Mouse (Mus musculus): ENCODE data around the gene Prkcd. TPM values are rescaled to one million over a fixed set of nuclear protein-coding genes. Genes with fewer than 3 reads are reported as not detected.

Gene Prkcd
- polyA plus RNA-seq, 1 experiment from 2014 or later: 56.2 TPM

GRCm38 (mm10) chr14:30553185-30553584 lies 72.8 kb downstream of the Prkcd start:
- no peak for ATAC-seq (ENCODE audit: insufficient number of reproducible peaks, insufficient read depth, low FRiP score, low TSS enrichment, low read depth)
- Histone ChIP-seq H3K9ac (replicated peaks) (no peak overlapping the region), H3K27ac (no peak overlapping the region), H3K9me3 (no peaks in the 10 kb centered on the region), H3K27me3 (no peaks in the 10 kb centered on the region), H3K4me2 (no peak overlapping the region), H3K36me3 (peaks cover 34% of the 10 kb centered on the region), H3K4me3 (replicated peaks) (no peak overlapping the region), H3K4me1 (replicated peaks) (peaks cover 28% of the 10 kb centered on the region)
- WGBS: 86% methylated on average over 4 of the region's 4 CpGs

GRCm38 (mm10) chr14:30551981-30552380 lies 74.0 kb downstream of the Prkcd start:
- no peaks in the 10 kb centered on the region for H3K9me3 ChIP-seq
- no peak overlapping the region for H3K9ac ChIP-seq (replicated peaks)
- no peak overlapping the region for H3K4me2 ChIP-seq
- H3K27me3 ChIP-seq: no peaks in the 10 kb centered on the region
- H3K4me1 ChIP-seq (replicated peaks): peaks cover 33% of the 10 kb centered on the region
- no peak overlapping the region for H3K4me3 ChIP-seq (replicated peaks)
- 85% methylated on average over 2 of the region's 2 CpGs for WGBS
- no peak for ATAC-seq (ENCODE audit: insufficient number of reproducible peaks, insufficient read depth, low FRiP score, low TSS enrichment, low read depth)
- H3K27ac ChIP-seq: no peak overlapping the region
- H3K36me3 ChIP-seq: peaks cover 23% of the 10 kb centered on the region; the same call in 1 of the 2 replicates

GRCm38 (mm10) chr14:30551509-30551908 lies 74.5 kb downstream of the Prkcd start:
- H3K4me1 ChIP-seq (replicated peaks): peaks cover 33% of the 10 kb centered on the region
- H3K27me3 ChIP-seq: no peaks in the 10 kb centered on the region
- 78% methylated on average over 5 of the region's 5 CpGs for WGBS
- peak overlapping the region; percentile 9; the same call in 1 of the 2 replicates for H3K9ac ChIP-seq (replicated peaks)
- ATAC-seq (ENCODE audit: insufficient number of reproducible peaks, insufficient read depth, low FRiP score, low TSS enrichment, low read depth): no peak
- peaks cover 18% of the 10 kb centered on the region; the same call in 1 of the 2 replicates for H3K36me3 ChIP-seq
- no peaks in the 10 kb centered on the region for H3K9me3 ChIP-seq
- H3K4me3 ChIP-seq (replicated peaks): peak overlapping the region; percentile 78; the same call in 1 of the 2 replicates
- H3K4me2 ChIP-seq: peak overlapping the region; percentile 92
- H3K27ac ChIP-seq: no peak overlapping the region

GRCm38 (mm10) chr14:30550232-30551070 lies 75.6 kb downstream of the Prkcd start:
- Histone ChIP-seq H3K27me3 (no peaks in the 10 kb centered on the region), H3K9ac (replicated peaks) (peak overlapping the region; percentile 94), H3K27ac (peak overlapping the region; percentile 92; the same call in 1 of the 2 replicates), H3K4me2 (peak overlapping the region; percentile 92), H3K4me1 (replicated peaks) (peaks cover 33% of the 10 kb centered on the region), H3K36me3 (peaks cover 8% of the 10 kb centered on the region; the same call in 1 of the 2 replicates), H3K4me3 (replicated peaks) (peak overlapping the region; percentile 78), H3K9me3 (no peaks in the 10 kb centered on the region)
- no peak for ATAC-seq (ENCODE audit: insufficient number of reproducible peaks, insufficient read depth, low FRiP score, low TSS enrichment, low read depth)
- 32% methylated on average over 8 of the region's 8 CpGs for WGBS

- peak; percentile 22; the same call in 1 of the 2 replicates for ATAC-seq (ENCODE audit: insufficient number of reproducible peaks, insufficient read depth, low FRiP score, low TSS enrichment, low read depth)
- peak overlapping the region; percentile 92 for H3K27ac ChIP-seq
- no peaks in the 10 kb centered on the region for H3K27me3 ChIP-seq
- H3K9me3 ChIP-seq: no peaks in the 10 kb centered on the region
- under 1% methylated on average over 10 of the region's 10 CpGs for WGBS
- peak overlapping the region; percentile 78 for H3K4me3 ChIP-seq (replicated peaks)
- peaks cover 33% of the 10 kb centered on the region for H3K4me1 ChIP-seq (replicated peaks)
- peak overlapping the region; percentile 94 for H3K9ac ChIP-seq (replicated peaks)
- peak overlapping the region; percentile 92 for H3K4me2 ChIP-seq
- H3K36me3 ChIP-seq: peaks cover 7% of the 10 kb centered on the region; the same call in 1 of the 2 replicates
Measured at GRCm38 (mm10) chr14:30549777-30550149, 76.2 kb downstream of the Prkcd start.

GRCm38 (mm10) chr14:30548965-30549776 lies 76.8 kb downstream of the Prkcd start:
- ATAC-seq (ENCODE audit: insufficient number of reproducible peaks, insufficient read depth, low FRiP score, low TSS enrichment, low read depth): peak; percentile 86
- Histone ChIP-seq H3K27ac (peak overlapping the region; percentile 92), H3K9me3 (no peaks in the 10 kb centered on the region), H3K4me3 (replicated peaks) (peak overlapping the region; percentile 78), H3K4me1 (replicated peaks) (peaks cover 33% of the 10 kb centered on the region), H3K4me2 (peak overlapping the region; percentile 92), H3K27me3 (no peaks in the 10 kb centered on the region), H3K36me3 (0 out of 2 replicates have a peak, but pooled peaks cover 7% of the 10 kb centered on the region), H3K9ac (replicated peaks) (peak overlapping the region; percentile 94)
- under 1% methylated on average over 69 of the region's 69 CpGs for WGBS

- WGBS: 25% methylated on average over 8 of the region's 8 CpGs
- Histone ChIP-seq H3K27me3 (no peaks in the 10 kb centered on the region), H3K9ac (replicated peaks) (peak within 1 kb of the TSS; percentile 94), H3K4me2 (peak within 1 kb of the TSS; percentile 92), H3K27ac (peak within 1 kb of the TSS; percentile 92), H3K9me3 (no peaks in the 10 kb centered on the region), H3K36me3 (0 out of 2 replicates have a peak, but pooled peaks cover 3% of the 10 kb centered on the region), H3K4me1 (replicated peaks) (peaks cover 33% of the 10 kb centered on the region), H3K4me3 (replicated peaks) (peak within 1 kb of the TSS; percentile 78)
- no peak; the same call in 1 of the 2 replicates for ATAC-seq (ENCODE audit: insufficient number of reproducible peaks, insufficient read depth, low FRiP score, low TSS enrichment, low read depth)
Measured at GRCm38 (mm10) chr14:30548131-30548720, 77.8 kb downstream of the Prkcd start, which contains the start of gene Tkt. Gene Tkt (plus strand): TSS chr14:30548359.

Small RNA genes within 50 kb of the gene (microRNA-seq; reads per million reads assigned to microRNA genes)
- 5.1 reads per million, percentile 15 among the genes with 10 or more reads in this experiment for gene Mir3076

Other genes starting within 250 kb of the Prkcd start
- 38.1 and 47.2 TPM in 2 replicates for gene Dcp1a, start 146.7 kb downstream of the Prkcd start, polyA plus RNA-seq (2016; fragmentation: Nextera tagmentation; extraction: Ambion mirVana)
- 3.0 and 3.6 TPM in 2 replicates for gene Cacna1d, start 134.8 kb downstream of the Prkcd start, polyA plus RNA-seq (2016; fragmentation: Nextera tagmentation; extraction: Ambion mirVana)
- gene Tkt, start 77.9 kb downstream of the Prkcd start, polyA plus RNA-seq (2016; fragmentation: Nextera tagmentation; extraction: Ambion mirVana): 242 and 244 TPM in 2 replicates
- gene Rft1, start 28.1 kb upstream of the Prkcd start, polyA plus RNA-seq (2016; fragmentation: Nextera tagmentation; extraction: Ambion mirVana): 20.3 and 21.7 TPM in 2 replicates
- 16.9 and 18.1 TPM in 2 replicates for gene Sfmbt1, start 88.6 kb upstream of the Prkcd start, polyA plus RNA-seq (2016; fragmentation: Nextera tagmentation; extraction: Ambion mirVana)
- 38.8 and 41.5 TPM in 2 replicates for gene Tmem110, start 199.4 kb upstream of the Prkcd start, polyA plus RNA-seq (2016; fragmentation: Nextera tagmentation; extraction: Ambion mirVana)

Data from limb, embryonic 12.5 days (tissue).